Mouse (Mus musculus): Measurements from ENCODE around the gene Rsl24d1.
A peak's percentile ranks its signal among the peaks of the same experiment; 100 is the strongest.

- no peak for TF ChIP-seq POLR2A (IDR thresholded peaks at IDR 0.05; ENCODE audit: low read depth, low read length)
- peak; percentile 50 for TF ChIP-seq CTCF (conservative IDR thresholded peaks at IDR 0.05; ENCODE audit: insufficient read depth, insufficient read length, low read depth, low read length)
Measured at GRCm38 (mm10) chr9:73121735-73122134, 8.5 kb downstream of the Rsl24d1 start.
